Mouse (Mus musculus) midbrain, embryonic 12.5 days (tissue): ENCODE measurements around the gene Baz2a. TPM values are rescaled to one million over a fixed set of nuclear protein-coding genes. Genes with fewer than 3 reads are reported as not detected.
"Not testable (repeated sequence)": the region's sequence is repeated elsewhere in the genome, so short reads cannot be mapped to it uniquely, and the experiment has no call there.

Experiments used
- ATAC-seq: fragments of 200-750 bp; cut with Nextera tagmentation; 2 replicates; pipeline ENCODE4 v1.8.0; 2017; ENCODE audit warnings: low read depth, moderate TSS enrichment, moderate library complexity; ENCODE audit not compliant: low FRiP score
- H3K27ac ChIP-seq: fragments of 300-500 bp; sonication (generic); replicated peaks from 2 replicates; pipeline ENCODE4 v1.5.1; 2016; ENCODE audit warnings: mild to moderate bottlenecking
- H3K27me3 ChIP-seq: fragments of 300-500 bp; sonication (generic); 2 replicates; pipeline ENCODE4 v1.6.1; 2016; ENCODE audit warnings: mild to moderate bottlenecking
- H3K36me3 ChIP-seq: fragments of 300-500 bp; sonication (generic); 2 replicates; pipeline ENCODE4 v1.6.1; 2016
- H3K4me1 ChIP-seq: fragments of 300-500 bp; sonication (generic); 2 replicates; pipeline ENCODE4 v1.6.1; 2016
- H3K4me2 ChIP-seq: fragments of 300-500 bp; sonication (generic); replicated peaks from 2 replicates; pipeline ENCODE4 v1.6.1; 2016; ENCODE audit warnings: mild to moderate bottlenecking, moderate library complexity
- H3K4me3 ChIP-seq: fragments of 300-500 bp; sonication (generic); 2 replicates; pipeline ENCODE4 v1.5.1; 2016; ENCODE audit warnings: mild to moderate bottlenecking
- H3K9ac ChIP-seq: fragments of 300-500 bp; sonication (generic); replicated peaks from 2 replicates; pipeline ENCODE4 v1.6.1; 2016; ENCODE audit warnings: mild to moderate bottlenecking, moderate library complexity
- H3K9me3 ChIP-seq: fragments of 300-500 bp; sonication (generic); 2 replicates; pipeline ENCODE4 v1.6.1; 2016; ENCODE audit warnings: mild to moderate bottlenecking
- WGBS: fragments of 180-500 bp; shearing (Covaris S2); methylation state at CpG from one replicate; pipeline ENCODE4 v1.1.7; 2016; 5-methylcytosine and 5-hydroxymethylcytosine counted together
- microRNA counts: library from miRNA; unstranded; fragments of <30 nt; microRNA quantifications from one replicate; lab custom pipeline; 2017
- microRNA-seq: library from miRNA; unstranded; fragments of <30 nt; microRNA quantifications from one replicate; pipeline ENCODE4, GENCODE M21; 2017
- polyA plus RNA-seq: library from polyadenylated mRNA; unstranded; fragments of >200 nt; fragmentation: Nextera tagmentation; extraction: Ambion mirVana; gene quantifications from 2 replicates; pipeline ENCODE4 v1.2.1, GENCODE M21; 2016

Gene Baz2a
- polyA plus RNA-seq, 1 experiment from 2014 or later, result 14.1 TPM

DNA sequence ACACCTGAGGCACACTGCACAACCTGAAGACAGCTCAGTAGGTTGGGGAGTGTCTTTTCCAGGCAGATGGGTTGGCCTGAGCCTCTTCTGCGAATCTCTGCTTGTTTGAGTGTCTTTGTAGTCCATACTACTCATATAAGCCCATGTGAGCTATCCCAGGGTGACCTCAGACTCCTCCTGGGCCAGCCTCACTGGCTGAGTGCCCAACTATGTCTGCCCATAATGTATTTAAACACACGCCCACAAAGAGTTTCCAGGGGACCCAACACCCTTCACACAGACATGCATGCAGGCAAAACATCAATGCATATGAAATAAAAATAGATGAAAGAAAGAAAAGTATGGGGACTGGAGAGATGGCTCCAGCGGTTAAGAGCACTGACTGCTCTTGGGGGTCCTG lies 62.6 kb downstream of the Baz2a start:
- Histone ChIP-seq H3K9me3 (no peaks in the 10 kb centered on the region), H3K4me2 (no peak overlapping the region), H3K27ac (no peak overlapping the region), H3K4me3 (no peak overlapping the region), H3K9ac (no peak overlapping the region), H3K27me3 (no peaks in the 10 kb centered on the region), H3K36me3 (no peaks in the 10 kb centered on the region), H3K4me1 (peaks cover 7% of the 10 kb centered on the region)
- no peak for ATAC-seq
- WGBS, result 87% methylated on average over 3 of the region's 3 CpGs

DNA sequence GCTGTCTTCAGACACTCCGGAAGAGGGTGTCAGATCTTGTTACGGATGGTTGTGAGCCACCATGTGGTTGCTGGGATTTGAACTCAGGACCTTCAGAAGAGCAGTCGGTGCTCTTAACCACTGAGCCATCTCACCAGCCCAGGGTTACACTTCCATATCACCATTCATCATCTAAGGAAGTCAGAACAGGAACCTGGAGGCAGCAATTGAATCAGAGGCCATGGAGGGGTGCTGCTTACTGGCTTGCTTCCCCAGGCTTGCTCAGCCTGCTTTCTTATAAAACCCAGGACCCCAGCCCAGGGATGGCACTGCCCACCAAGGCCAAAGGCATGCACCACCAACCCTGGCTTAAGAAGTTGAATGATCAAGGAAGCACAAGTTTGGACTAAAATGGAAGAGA lies 74.3 kb downstream of the Baz2a start:
- not testable (repeated sequence) for ATAC-seq, H3K27me3 ChIP-seq, H3K4me3 ChIP-seq, H3K27ac ChIP-seq, H3K9me3 ChIP-seq, H3K4me2 ChIP-seq, H3K36me3 ChIP-seq, H3K4me1 ChIP-seq, H3K9ac ChIP-seq
- 91% methylated on average over 3 of the region's 3 CpGs for WGBS

- 76% methylated on average over 6 of the region's 6 CpGs for WGBS
- Histone ChIP-seq H3K9ac (no peak overlapping the region), H3K4me3 (no peak overlapping the region), H3K27ac (no peak overlapping the region), H3K36me3 (no peaks in the 10 kb centered on the region), H3K4me1 (no peaks in the 10 kb centered on the region), H3K27me3 (no peaks in the 10 kb centered on the region), H3K4me2 (no peak overlapping the region), H3K9me3 (no peaks in the 10 kb centered on the region)
- no peak for ATAC-seq
These were observed 75.7 kb downstream of the Baz2a start for GRCm38 (mm10) chr10:128167091-128167490.

GRCm38 (mm10) chr10:128171348-128171747 lies 80.0 kb downstream of the Baz2a start:
- not testable (repeated sequence) for H3K9me3 ChIP-seq, H3K4me2 ChIP-seq, H3K4me3 ChIP-seq, H3K27me3 ChIP-seq, H3K9ac ChIP-seq, ATAC-seq, H3K27ac ChIP-seq, H3K36me3 ChIP-seq
- WGBS, result 97% methylated on average over 9 of the region's 10 CpGs
- H3K4me1 ChIP-seq, result peaks cover 18% of the 10 kb centered on the region

GRCm38 (mm10) chr10:128175302-128175701 lies 83.9 kb downstream of the Baz2a start:
- peak overlapping the region; percentile 61 for H3K4me2 ChIP-seq
- peak overlapping the region; percentile 65 for H3K9ac ChIP-seq
- H3K9me3 ChIP-seq, result no peaks in the 10 kb centered on the region
- H3K36me3 ChIP-seq, result no peaks in the 10 kb centered on the region
- WGBS, result 22% methylated on average over 3 of the region's 3 CpGs
- H3K4me3 ChIP-seq, result peak overlapping the region; percentile 48
- ATAC-seq, result no peak
- peaks cover 22% of the 10 kb centered on the region for H3K4me1 ChIP-seq
- no peak overlapping the region for H3K27ac ChIP-seq
- no peaks in the 10 kb centered on the region for H3K27me3 ChIP-seq

GRCm38 (mm10) chr10:128175996-128176755 lies 84.8 kb downstream of the Baz2a start:
- H3K36me3 ChIP-seq, result no peaks in the 10 kb centered on the region
- peak overlapping the region; percentile 48 for H3K4me3 ChIP-seq
- peaks cover 22% of the 10 kb centered on the region for H3K4me1 ChIP-seq
- H3K4me2 ChIP-seq, result peak overlapping the region; percentile 61
- H3K9me3 ChIP-seq, result no peaks in the 10 kb centered on the region
- H3K27me3 ChIP-seq, result no peaks in the 10 kb centered on the region
- under 1% methylated on average over 17 of the region's 17 CpGs for WGBS
- H3K27ac ChIP-seq, result peak overlapping the region; percentile 16
- ATAC-seq, result peak; percentile 85; the same call in 1 of the 2 replicates
- peak overlapping the region; percentile 65 for H3K9ac ChIP-seq

- Histone ChIP-seq H3K27ac (no peak overlapping the region), H3K4me2 (no peak overlapping the region), H3K27me3 (no peaks in the 10 kb centered on the region), H3K4me1 (peaks cover 22% of the 10 kb centered on the region), H3K9ac (no peak overlapping the region), H3K9me3 (no peaks in the 10 kb centered on the region), H3K36me3 (no peaks in the 10 kb centered on the region), H3K4me3 (no peak overlapping the region)
- WGBS, result 87% methylated on average over 4 of the region's 4 CpGs
- ATAC-seq, result no peak
These were observed 85.9 kb downstream of the Baz2a start for GRCm38 (mm10) chr10:128177316-128177715.

MicroRNA genes within 50 kb of the gene (microRNA counts, 519-probe panel; counts per million panel counts)
- not detected for microRNA mmu-miR-677 (lab: Ali Mortazavi, UCI)

Small RNA genes within 50 kb of the gene (microRNA-seq; reads per million reads assigned to microRNA genes)
- gene Mir677, result 23.9 reads per million, percentile 35 among the genes with 10 or more reads in this experiment

Other genes starting within 250 kb of the Baz2a start
- gene Rdh19, start 241.6 kb upstream of the Baz2a start, polyA plus RNA-seq, result not detected in 2 replicates
- not detected in 2 replicates for gene Rdh16f2, start 225.1 kb upstream of the Baz2a start, polyA plus RNA-seq
- gene Rdh7, start 202.8 kb upstream of the Baz2a start, polyA plus RNA-seq, result not detected in 2 replicates
- not detected in 2 replicates for gene Sdr9c7, start 193.1 kb upstream of the Baz2a start, polyA plus RNA-seq
- not detected in 2 replicates for gene Hsd17b6, start 84.0 kb upstream of the Baz2a start, polyA plus RNA-seq
- 72.6 and 76.9 TPM in 2 replicates for gene Prim1, start 76.4 kb upstream of the Baz2a start, polyA plus RNA-seq
- gene Naca, start 56.0 kb upstream of the Baz2a start, polyA plus RNA-seq, result 716 and 742 TPM in 2 replicates
- gene Ptges3, start 32.6 kb upstream of the Baz2a start, polyA plus RNA-seq, result 545 and 553 TPM in 2 replicates
- 1,976 and 1,998 TPM in 2 replicates for gene Atp5b, start 8.3 kb upstream of the Baz2a start, polyA plus RNA-seq
- gene Rbms2, start 88.7 kb downstream of the Baz2a start, polyA plus RNA-seq, result 19.6 and 21.6 TPM in 2 replicates
- gene Gls2, start 102.9 kb downstream of the Baz2a start, polyA plus RNA-seq, result 0.71 and 0.91 TPM in 2 replicates
- gene Spryd4, start 120.2 kb downstream of the Baz2a start, polyA plus RNA-seq, result 21.4 and 24.1 TPM in 2 replicates
- 0.13 TPM in 1 of 2 replicates, not detected in the other for gene Mip, start 134.3 kb downstream of the Baz2a start, polyA plus RNA-seq
- 54.9 and 58.4 TPM in 2 replicates for gene Timeless, start 140.5 kb downstream of the Baz2a start, polyA plus RNA-seq
- 0.21 and 0.92 TPM in 2 replicates for gene Apon, start 162.5 kb downstream of the Baz2a start, polyA plus RNA-seq
- gene Apof, start 177.1 kb downstream of the Baz2a start, polyA plus RNA-seq, result not detected in 2 replicates
- gene Stat2, start 179.0 kb downstream of the Baz2a start, polyA plus RNA-seq, result 23.8 and 24.1 TPM in 2 replicates
- not detected in 2 replicates for gene Il23a, start 207.2 kb downstream of the Baz2a start, polyA plus RNA-seq
- gene Pan2, start 211.8 kb downstream of the Baz2a start, polyA plus RNA-seq, result 39.8 and 41.7 TPM in 2 replicates
- gene Cnpy2, start 230.9 kb downstream of the Baz2a start, polyA plus RNA-seq, result 219 and 220 TPM in 2 replicates
- gene Cs, start 246.2 kb downstream of the Baz2a start, polyA plus RNA-seq, result 205 and 209 TPM in 2 replicates